Mouse (Mus musculus) intestine, postnatal 0 days (tissue): ENCODE measurements around the gene R3hcc1l. TPM values are rescaled to one million over a fixed set of nuclear protein-coding genes. Genes with fewer than 3 reads are reported as not detected.

Source experiments
- ATAC-seq: fragments of 200-750 bp; cut with Nextera tagmentation; 2 replicates; pipeline ENCODE4 v1.8.0; 2017; ENCODE audit warnings: mild to moderate bottlenecking, moderate TSS enrichment, moderate library complexity
- H3K27ac ChIP-seq: fragments of 300-500 bp; sonication (generic); 2 replicates; pipeline ENCODE4 v1.5.1; 2014; ENCODE audit warnings: mild to moderate bottlenecking, low read depth, low read length, moderate library complexity
- H3K27me3 ChIP-seq: fragments of 300-500 bp; sonication (generic); replicated peaks from 2 replicates; pipeline ENCODE4 v1.6.1; 2014; ENCODE audit warnings: low read length, mixed read lengths; ENCODE audit not compliant: control insufficient read depth, insufficient read depth
- H3K36me3 ChIP-seq: fragments of 300-500 bp; sonication (generic); 2 replicates; pipeline ENCODE4 v1.6.1; 2014; ENCODE audit warnings: mild to moderate bottlenecking, moderate library complexity; ENCODE audit not compliant: control insufficient read depth, insufficient read depth
- H3K4me1 ChIP-seq: fragments of 300-500 bp; sonication (generic); replicated peaks from 2 replicates; pipeline ENCODE4 v1.6.1; 2014; ENCODE audit warnings: antibody characterized with exemption, low read length, mixed read lengths; ENCODE audit not compliant: control insufficient read depth, insufficient read depth
- H3K4me2 ChIP-seq: fragments of 300-500 bp; sonication (generic); replicated peaks from 2 replicates; pipeline ENCODE4 v1.6.1; 2014; ENCODE audit warnings: low read depth, mild to moderate bottlenecking, moderate library complexity
- H3K4me3 ChIP-seq: fragments of 300-500 bp; sonication (generic); 2 replicates; pipeline ENCODE4 v1.5.1; 2014; ENCODE audit warnings: low read depth, low read length
- H3K9ac ChIP-seq: fragments of 300-500 bp; sonication (generic); 2 replicates; pipeline ENCODE4 v1.6.1; 2014; ENCODE audit warnings: mild to moderate bottlenecking, low read depth, low read length
- H3K9me3 ChIP-seq: fragments of 300-500 bp; sonication (generic); 2 replicates; pipeline ENCODE4 v1.6.1; 2016; ENCODE audit warnings: mixed run types; ENCODE audit not compliant: control insufficient read depth
- CTCF ChIP-seq: sonication (generic); IDR thresholded peaks from 2 replicates; pipeline ENCODE4 v1.5.1; 2016; ENCODE audit warnings: low read depth, mild to moderate bottlenecking, control low read depth, antibody characterized with exemption, moderate library complexity
- WGBS: fragments of 180-500 bp; shearing (Covaris S2); extraction: QIAGEN DNeasy Blood & Tissue Kit; methylation state at CpG from one replicate; pipeline ENCODE4 v1.1.7; 2014; 5-methylcytosine and 5-hydroxymethylcytosine counted together
- polyA plus RNA-seq: library from polyadenylated mRNA; unstranded; fragments of >200 nt; fragmentation: Nextera tagmentation; extraction: Ambion mirVana; gene quantifications from 2 replicates; pipeline ENCODE4 v1.2.1, GENCODE M21; 2015

Gene R3hcc1l
- polyA plus RNA-seq, 1 experiment from 2014 or later, result 13.7 TPM

DNA sequence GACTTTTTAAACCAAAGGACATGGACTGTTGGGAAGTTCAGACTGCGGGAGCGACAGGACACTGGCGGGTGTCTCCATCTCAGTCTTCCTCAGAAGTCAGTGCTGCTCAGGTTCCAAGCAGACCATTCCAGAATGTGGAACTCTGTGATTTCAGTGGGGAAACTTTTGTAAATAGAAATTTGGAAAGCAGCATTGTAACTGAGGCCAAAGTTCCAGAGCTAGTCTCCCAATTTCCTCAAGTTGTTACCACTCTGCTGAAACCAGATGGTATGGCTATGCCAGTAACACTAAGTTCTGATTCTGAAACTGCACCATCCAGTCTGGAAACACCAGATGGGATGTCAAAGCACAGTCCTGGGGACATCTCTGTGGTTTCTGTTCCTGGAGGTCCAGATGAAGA is 44.4 kb downstream of the R3hcc1l start:
- H3K27ac ChIP-seq, result no peak overlapping the region
- H3K36me3 ChIP-seq, result 0 out of 2 replicates have a peak, but pooled peaks cover 9% of the 10 kb centered on the region
- H3K4me2 ChIP-seq, result no peak overlapping the region
- TF ChIP-seq CTCF, result no peak
- no peak overlapping the region for H3K9ac ChIP-seq
- no peak for ATAC-seq
- H3K27me3 ChIP-seq, result no peaks in the 10 kb centered on the region
- H3K4me1 ChIP-seq, result no peaks in the 10 kb centered on the region
- no peak overlapping the region for H3K4me3 ChIP-seq
- WGBS, result 96% methylated on average over 3 of the region's 3 CpGs
- no peaks in the 10 kb centered on the region for H3K9me3 ChIP-seq

DNA sequence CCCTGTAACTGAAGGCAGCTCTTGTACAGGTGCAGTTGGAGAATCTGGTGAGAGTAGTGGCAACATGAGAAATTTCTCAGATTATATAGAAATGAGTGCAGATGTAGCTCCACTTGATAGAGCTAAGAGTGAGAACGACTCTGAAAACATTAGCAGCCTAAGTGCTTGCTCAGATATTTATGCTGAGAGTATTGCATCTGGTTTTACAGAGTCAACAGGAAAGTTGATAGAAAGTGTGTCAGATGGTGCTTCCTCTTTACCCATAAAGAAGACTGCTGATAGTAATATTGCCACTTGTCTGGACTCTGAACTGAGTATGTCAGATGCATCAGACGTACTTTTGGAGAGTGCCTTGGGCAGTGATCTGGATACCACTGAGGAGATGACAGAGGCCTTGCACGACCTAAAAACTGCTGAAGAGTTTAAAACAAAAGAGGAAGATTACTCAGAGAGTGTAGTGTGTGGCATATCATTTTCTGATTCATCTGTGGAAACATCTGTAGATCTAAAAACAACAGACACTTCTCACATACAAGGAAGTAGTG is 45.2 kb downstream of the R3hcc1l start:
- Histone ChIP-seq H3K27me3 (no peaks in the 10 kb centered on the region), H3K36me3 (0 out of 2 replicates have a peak, but pooled peaks cover 9% of the 10 kb centered on the region), H3K4me3 (no peak overlapping the region), H3K27ac (no peak overlapping the region), H3K4me1 (no peaks in the 10 kb centered on the region), H3K9ac (no peak overlapping the region), H3K9me3 (no peaks in the 10 kb centered on the region), H3K4me2 (no peak overlapping the region)
- TF ChIP-seq CTCF, result no peak
- WGBS, result 70% methylated on average over 3 of the region's 3 CpGs
- no peak for ATAC-seq

DNA sequence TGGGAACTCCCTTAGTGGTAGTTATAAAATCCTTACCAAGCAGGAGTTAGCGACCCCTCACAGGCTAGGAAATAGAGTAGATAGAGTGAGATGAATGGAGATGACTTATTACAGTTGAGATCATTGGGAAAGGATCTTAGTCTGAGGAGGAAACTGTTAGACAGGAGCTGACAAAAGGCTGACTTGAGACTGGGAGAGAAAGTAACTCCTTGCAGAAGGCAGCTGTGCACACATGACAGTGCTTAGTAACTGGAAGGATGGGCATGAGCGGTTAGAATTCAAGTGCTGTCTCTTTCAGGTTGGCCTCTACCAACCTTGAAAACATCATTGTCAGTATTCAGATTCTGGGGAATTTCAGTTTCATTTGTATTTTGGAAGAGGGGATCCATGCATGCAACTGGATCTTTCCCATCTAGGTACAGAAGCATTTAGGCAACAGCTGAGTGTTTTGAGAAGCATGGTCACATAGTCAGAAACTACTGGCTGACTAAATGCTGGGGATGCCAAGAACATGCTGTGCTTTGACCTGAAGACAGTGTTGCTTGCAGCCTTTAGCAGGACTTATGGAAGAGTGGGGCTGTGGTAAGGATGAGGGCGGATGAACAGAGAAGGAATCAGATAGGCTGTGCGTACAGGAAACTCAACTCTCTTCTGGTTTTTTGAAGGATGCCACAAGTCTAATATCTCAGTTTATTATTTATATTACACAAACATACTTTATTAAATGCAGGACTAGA is 47.9 kb downstream of the R3hcc1l start:
- no peak overlapping the region for H3K27ac ChIP-seq
- H3K27me3 ChIP-seq, result no peaks in the 10 kb centered on the region
- H3K36me3 ChIP-seq, result 0 out of 2 replicates have a peak, but pooled peaks cover 9% of the 10 kb centered on the region
- 91% methylated on average over 4 of the region's 4 CpGs for WGBS
- H3K4me1 ChIP-seq, result no peaks in the 10 kb centered on the region
- H3K4me3 ChIP-seq, result no peak overlapping the region
- H3K9ac ChIP-seq, result no peak overlapping the region
- no peak for TF ChIP-seq CTCF
- H3K9me3 ChIP-seq, result no peaks in the 10 kb centered on the region
- no peak for ATAC-seq
- H3K4me2 ChIP-seq, result no peak overlapping the region

DNA sequence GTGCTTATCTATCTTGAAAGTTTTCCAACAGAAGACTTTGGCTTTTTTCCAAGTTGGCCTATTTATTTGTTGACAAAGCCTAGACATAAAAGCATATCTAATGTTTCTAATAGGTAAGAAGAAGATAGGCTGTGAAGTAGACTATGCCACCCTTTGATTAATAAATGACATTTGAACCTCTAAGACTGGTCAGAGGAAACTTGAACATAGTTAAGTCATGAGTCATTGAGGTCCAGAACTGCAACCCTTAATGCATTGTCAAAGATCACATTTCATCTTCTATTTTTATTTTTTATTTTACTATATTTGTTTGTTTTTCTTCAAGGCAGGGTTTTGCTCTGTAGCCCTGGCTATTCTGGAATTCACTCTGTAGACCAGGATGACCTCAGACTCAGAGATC is 48.5 kb downstream of the R3hcc1l start:
- H3K9me3 ChIP-seq, result no peaks in the 10 kb centered on the region
- H3K4me3 ChIP-seq, result no peak overlapping the region
- no peak for TF ChIP-seq CTCF

DNA sequence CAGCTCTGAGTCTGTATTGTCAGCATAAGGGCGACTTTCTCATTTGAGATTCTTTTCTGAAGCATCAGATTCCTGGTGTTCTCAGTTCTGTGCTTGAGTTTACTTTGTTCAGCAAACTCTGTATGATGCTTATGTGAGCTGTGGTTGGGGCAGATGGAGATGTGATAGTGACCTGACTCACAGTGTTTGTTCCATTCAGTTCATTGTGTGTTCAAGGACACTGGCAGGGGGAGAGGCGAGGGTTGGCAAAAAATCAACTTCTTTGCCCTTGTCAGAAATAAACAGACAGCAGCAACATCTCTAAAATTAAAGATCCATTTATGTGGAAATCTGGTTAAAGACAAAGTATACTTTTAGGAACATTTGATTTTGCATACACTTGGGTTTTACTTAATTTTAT is 50.5 kb downstream of the R3hcc1l start:
- Histone ChIP-seq H3K4me2 (no peak overlapping the region), H3K9me3 (no peaks in the 10 kb centered on the region), H3K4me3 (no peak overlapping the region), H3K9ac (no peak overlapping the region), H3K27ac (no peak overlapping the region), H3K36me3 (0 out of 2 replicates have a peak, but pooled peaks cover 6% of the 10 kb centered on the region), H3K27me3 (no peaks in the 10 kb centered on the region), H3K4me1 (no peaks in the 10 kb centered on the region)
- no peak for TF ChIP-seq CTCF
- no peak for ATAC-seq
- 74% methylated on average over 2 of the region's 2 CpGs for WGBS

More for the DNA sequence above, 48.5 kb downstream of the R3hcc1l start:
- H3K36me3 ChIP-seq, result 0 out of 2 replicates have a peak, but pooled peaks cover 9% of the 10 kb centered on the region
- no peaks in the 10 kb centered on the region for H3K4me1 ChIP-seq
- no peaks in the 10 kb centered on the region for H3K27me3 ChIP-seq
- no peak overlapping the region for H3K9ac ChIP-seq
- H3K4me2 ChIP-seq, result no peak overlapping the region
- H3K27ac ChIP-seq, result no peak overlapping the region
- ATAC-seq, result no peak

DNA sequence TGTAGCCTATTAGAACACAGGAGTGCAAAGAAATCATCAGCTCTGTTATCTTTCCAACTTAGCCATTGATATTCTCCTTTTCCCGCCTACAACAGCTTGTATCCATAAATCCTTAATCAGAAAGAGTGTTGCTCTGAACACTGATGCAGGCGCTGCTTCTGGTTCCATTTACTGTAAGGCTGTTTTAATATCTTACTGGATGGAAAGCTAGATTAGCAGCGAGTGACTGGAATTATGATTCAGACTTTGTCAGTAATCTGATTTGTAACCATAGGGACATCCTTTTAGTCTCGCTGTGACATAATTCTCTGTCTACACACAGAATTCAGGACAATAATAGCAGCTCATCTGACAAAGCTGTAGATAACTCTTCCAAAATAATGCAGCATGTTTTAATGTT is 52.7 kb downstream of the R3hcc1l start:
- no peak for ATAC-seq
- H3K4me2 ChIP-seq, result no peak overlapping the region

More for the DNA sequence above, 52.7 kb downstream of the R3hcc1l start:
- no peak for TF ChIP-seq CTCF
- no peak overlapping the region for H3K4me3 ChIP-seq
- H3K36me3 ChIP-seq, result no peaks in the 10 kb centered on the region
- 80% methylated on average over 4 of the region's 4 CpGs for WGBS
- H3K27ac ChIP-seq, result no peak overlapping the region
- H3K9ac ChIP-seq, result no peak overlapping the region
- no peaks in the 10 kb centered on the region for H3K9me3 ChIP-seq
- no peaks in the 10 kb centered on the region for H3K4me1 ChIP-seq
- no peaks in the 10 kb centered on the region for H3K27me3 ChIP-seq
